Mouse (Mus musculus) ES-Bruce4 (cell line): ENCODE results near the gene 1700011M02Rik.

Experiments
- CTCF ChIP-seq: IDR thresholded peaks from one replicate; pipeline ENCODE4 v1.8.1; 2011; ENCODE audit warnings: low read depth, low read length
- POLR2A ChIP-seq: IDR thresholded peaks from one replicate; pipeline ENCODE4 v1.8.1; 2011; ENCODE audit warnings: low read length; ENCODE audit not compliant: insufficient read depth

DNA sequence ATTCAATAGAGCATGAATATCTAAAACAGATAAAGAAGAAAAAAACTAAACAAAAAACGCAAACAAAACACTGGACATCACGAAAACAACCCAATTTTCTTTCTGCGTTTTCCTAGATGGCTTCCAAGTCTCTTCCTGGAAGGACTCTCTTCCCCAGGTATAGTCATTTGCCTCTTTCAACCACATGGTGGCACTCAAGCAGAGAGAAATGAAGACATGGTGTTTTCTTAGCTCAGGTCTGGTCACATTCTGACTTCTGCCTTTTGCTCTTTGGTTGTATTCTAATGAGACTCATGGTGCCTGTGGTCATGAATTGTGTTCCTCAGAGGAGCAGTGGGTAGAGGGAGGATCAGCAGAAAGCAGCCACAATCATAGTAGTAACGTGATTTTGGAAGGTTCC lies 50.2 kb downstream of the 1700011M02Rik start:
- TF ChIP-seq POLR2A (no peak), CTCF (no peak)
